In the genomic region with DNA sequence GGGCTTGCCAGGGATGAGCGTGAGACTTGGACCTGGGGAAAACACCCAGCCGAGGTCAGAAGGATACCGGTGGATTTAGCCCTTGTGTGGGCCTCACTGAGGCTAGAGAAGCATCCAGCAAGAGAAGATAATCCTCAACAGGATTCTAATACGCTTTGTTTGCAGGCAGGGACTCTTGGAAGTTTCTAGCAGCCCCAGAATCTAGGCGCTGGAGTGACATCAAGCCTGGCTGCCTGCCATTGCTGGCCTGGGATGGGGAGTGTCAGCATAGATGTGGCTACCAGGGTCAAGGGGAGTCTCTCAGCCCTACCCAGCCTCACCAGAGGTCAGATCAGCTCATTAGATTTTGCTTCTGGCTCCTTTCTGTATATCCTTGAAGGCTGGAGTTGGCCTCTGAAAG, we compare ENCODE assay signal across 9 mouse cellular contexts.
DNase-seq lines count a peak whose midpoint lies in the region; ATAC-seq and TF ChIP-seq lines count a peak whose summit lies in the region.
"Had no signal": no experiment of that assay in that cellular context is flagged by ENCODE, and none has a peak within 500 bp of the region (broad histone marks: within the 10 kb centered on the region; RNA-seq: fewer than 3 reads in every experiment).

No protein-coding gene starts in this region.

- DNase-seq in retina, postnatal 1 day = peak; percentile 56
- no peak for DNase-seq in retina, embryonic 14.5 days (ENCODE audit: low spot score)
- peak; percentile 24 for DNase-seq in embryonic facial prominence, embryonic 14.5 days (ENCODE audit: low spot score)
- peak; percentile 31 for DNase-seq in heart, postnatal 25 days (ENCODE audit: low spot score)
- peak; percentile 51 for DNase-seq in ovary, postnatal 14 days (ENCODE audit: low spot score)
- DNase-seq in right cerebral cortex, postnatal 4 days = no peak
- DNase-seq in thymus, postnatal 0 days (ENCODE audit: low spot score) = no peak
- DNase-seq in left cerebral cortex, adult 2 months (ENCODE audit: extremely low spot score in 1 of 2, low spot score in 2 of 2) = no peak

- H3K4me1 ChIP-seq in embryonic facial prominence, embryonic 14.5 days (ENCODE audit: control insufficient read depth, insufficient read depth, low read length) = no peaks in the 10 kb centered on the region; the same call in 1 of the 2 replicates

- peaks cover 24% of the 10 kb centered on the region for H3K27me3 ChIP-seq in embryonic facial prominence, embryonic 14.5 days (replicated peaks; ENCODE audit: control insufficient read depth, insufficient read depth, low read length)

- no peak for ATAC-seq in embryonic facial prominence, embryonic 14.5 days (ENCODE audit: low read depth)
- ATAC-seq: forebrain, embryonic 13.5 days had no signal

- H3K27ac ChIP-seq in embryonic facial prominence, embryonic 14.5 days (replicated peaks; ENCODE audit: low read depth, low read length) = no peak overlapping the region
- no peak overlapping the region for H3K27ac ChIP-seq in left cerebral cortex, adult 2 months
- H3K27ac ChIP-seq: forebrain, embryonic 13.5 days had no signal

- intact Hi-C loops in heart, postnatal 25 days (cut with DNase I) = no loop called here
- intact Hi-C loops in left cerebral cortex, adult 2 months (cut with DNase I) = no loop called here

- no peaks in the 10 kb centered on the region for H3K36me3 ChIP-seq in embryonic facial prominence, embryonic 14.5 days (ENCODE audit: control insufficient read depth, insufficient read depth, low read length)

- H3K4me2 ChIP-seq in embryonic facial prominence, embryonic 14.5 days (ENCODE audit: low read depth, low read length) = no peak overlapping the region
- H3K4me2 ChIP-seq: forebrain, embryonic 13.5 days had no signal

- no peaks in the 10 kb centered on the region for H3K9me3 ChIP-seq in embryonic facial prominence, embryonic 14.5 days (ENCODE audit: control insufficient read depth, low read length)
- H3K9me3 ChIP-seq: forebrain, embryonic 13.5 days had no signal

- WGBS in embryonic facial prominence, embryonic 14.5 days = 62% methylated on average over 5 of the region's 5 CpGs

- no peak for TF ChIP-seq CTCF in left cerebral cortex, adult 2 months (IDR thresholded peaks at IDR 0.05)

- H3K4me3 ChIP-seq in embryonic facial prominence, embryonic 14.5 days (ENCODE audit: low read depth, low read length) = no peak overlapping the region
- no peak overlapping the region for H3K4me3 ChIP-seq in left cerebral cortex, adult 2 months
- H3K4me3 ChIP-seq: forebrain, embryonic 13.5 days had no signal

- H3K9ac ChIP-seq in embryonic facial prominence, embryonic 14.5 days (ENCODE audit: low read depth, low read length) = no peak overlapping the region
- H3K9ac ChIP-seq: forebrain, embryonic 13.5 days had no signal

Comparison
In these comparisons a context has a peak if more than half of its experiments do, and no peak if none do; other contexts are left out.
1. DNase-seq: peak in retina, postnatal 1 day (single experiment), embryonic facial prominence, embryonic 14.5 days (single experiment), heart, postnatal 25 days (single experiment) and ovary, postnatal 14 days (single experiment); none in retina, embryonic 14.5 days (single experiment), right cerebral cortex, postnatal 4 days (single experiment), thymus, postnatal 0 days (single experiment) and left cerebral cortex, adult 2 months (0 of 2).